Mouse (Mus musculus): ENCODE data around the gene Il4i1.
A peak's percentile ranks its signal among the peaks of the same experiment; 100 is the strongest.

- TF ChIP-seq CTCF (IDR thresholded peaks at IDR 0.05) (peak; percentile 53), POLR2A (IDR thresholded peaks at IDR 0.05; ENCODE audit: insufficient read depth, low read depth, low read length) (no peak)
These were observed 2.0 kb downstream of the Il4i1 start for GRCm38 (mm10) chr7:44818164-44818563.
